Mouse (Mus musculus): ENCODE measurements around the gene Taf4.

DNA sequence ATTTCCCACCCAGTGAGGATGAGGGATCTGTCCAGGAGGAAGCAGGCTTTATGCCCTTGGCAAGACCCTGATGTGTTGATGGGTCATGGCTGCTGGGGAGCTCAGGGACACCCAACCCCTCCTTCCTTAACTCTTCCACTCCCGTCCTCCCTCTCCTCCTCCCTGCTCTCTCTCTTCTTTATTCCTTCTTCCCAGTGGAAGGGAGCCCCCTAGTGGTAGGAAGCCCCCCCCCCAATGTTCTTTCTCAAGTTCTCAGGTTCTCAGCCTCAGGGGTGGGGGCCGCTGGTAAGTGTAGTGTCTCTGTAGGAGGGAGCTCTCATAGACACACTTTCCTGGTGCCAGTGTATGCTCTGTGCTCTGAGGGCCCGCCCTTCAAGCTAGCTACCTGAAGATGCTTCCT is 113.2 kb downstream of the Taf4 start:
- TF ChIP-seq MAFK (IDR thresholded peaks at IDR 0.05; ENCODE audit: borderline replicate concordance, low read depth, low read length) (no peak), ZC3H11A (IDR thresholded peaks at IDR 0.05; ENCODE audit: low read depth, low read length) (no peak), E2F4 (IDR thresholded peaks at IDR 0.05; ENCODE audit: borderline replicate concordance, low read depth, low read length) (no peak)
